Mouse (Mus musculus): Measurements from ENCODE around the gene Rad51.

Rad51 gene

DNA sequence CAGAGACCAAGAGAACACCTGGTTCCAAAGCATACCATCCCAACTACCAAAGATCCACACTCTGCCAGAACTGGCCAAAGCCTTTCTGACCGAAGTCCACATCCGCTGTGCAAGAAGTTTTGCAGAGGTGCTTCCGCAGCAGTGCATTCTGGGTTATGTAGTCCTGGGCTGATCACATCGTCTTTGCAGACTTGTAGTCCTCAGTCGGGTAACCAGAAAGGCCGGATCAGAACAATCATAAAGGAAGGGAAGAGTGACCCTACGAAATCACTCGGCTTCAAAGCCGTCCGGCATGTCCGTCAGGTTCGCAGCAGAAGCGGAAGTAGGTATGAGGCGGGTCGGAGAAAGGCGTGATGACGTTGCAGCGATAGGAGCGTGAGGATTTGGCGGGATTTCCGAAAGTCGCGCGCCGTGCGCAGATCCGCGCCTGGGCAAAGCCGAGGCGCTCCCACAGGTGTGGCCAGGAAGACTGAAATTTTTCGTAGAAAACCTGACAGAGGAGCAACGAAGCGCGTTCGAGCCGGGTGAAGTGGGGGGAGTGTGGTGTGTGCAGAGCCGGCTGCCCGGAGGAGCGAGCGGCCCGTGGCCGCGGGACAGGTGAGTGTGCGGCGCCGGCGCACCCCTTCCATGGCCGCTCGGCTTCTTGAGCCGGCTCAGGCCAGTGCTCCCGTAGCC, at the start of gene Rad51:
TSS of gene Rad51 (plus strand) at position 356 of the 675 bp plus-strand sequence.
- DNase-seq: peak; percentile 86

DNA sequence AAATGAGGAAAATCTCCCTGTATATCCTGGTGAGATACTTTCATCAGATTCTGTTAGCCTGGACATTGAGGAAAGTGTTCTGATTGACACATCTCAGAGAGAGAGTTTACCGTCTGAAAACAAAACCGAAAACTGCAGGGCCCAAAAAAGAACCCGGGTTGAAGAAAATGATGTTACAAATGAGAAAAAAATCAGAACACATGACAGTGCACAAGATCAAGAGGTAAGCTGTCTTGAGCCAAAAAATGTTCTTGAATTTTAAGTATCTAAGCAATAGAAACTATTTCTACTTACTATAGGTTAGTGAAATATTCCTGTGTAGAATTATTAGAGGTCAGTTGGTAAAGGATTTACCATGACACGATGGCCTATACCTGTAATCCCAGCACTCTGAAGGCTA, 40.2 kb upstream of the Rad51 start:
- no peak for DNase-seq

DNA sequence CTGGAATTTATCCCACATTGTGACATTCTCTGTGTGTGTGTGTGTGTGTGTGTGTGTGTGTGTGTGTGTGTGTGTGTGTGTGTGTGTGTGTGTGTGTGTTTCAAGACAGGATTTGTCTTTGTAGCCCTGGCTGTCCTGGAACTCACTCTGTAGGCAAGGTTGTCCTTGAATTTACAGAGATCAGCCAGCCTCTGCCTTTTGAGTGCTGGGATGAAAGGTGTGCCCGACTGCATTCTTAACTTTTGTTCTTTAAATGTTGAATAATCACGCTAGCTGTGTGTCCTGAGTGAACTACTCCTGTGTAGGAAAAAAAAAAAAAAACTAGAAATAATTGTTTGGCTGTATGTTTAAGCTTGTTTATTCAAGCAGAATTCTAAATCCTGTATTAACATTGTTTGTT, 26.4 kb upstream of the Rad51 start:
- DNase-seq: no peak

DNA sequence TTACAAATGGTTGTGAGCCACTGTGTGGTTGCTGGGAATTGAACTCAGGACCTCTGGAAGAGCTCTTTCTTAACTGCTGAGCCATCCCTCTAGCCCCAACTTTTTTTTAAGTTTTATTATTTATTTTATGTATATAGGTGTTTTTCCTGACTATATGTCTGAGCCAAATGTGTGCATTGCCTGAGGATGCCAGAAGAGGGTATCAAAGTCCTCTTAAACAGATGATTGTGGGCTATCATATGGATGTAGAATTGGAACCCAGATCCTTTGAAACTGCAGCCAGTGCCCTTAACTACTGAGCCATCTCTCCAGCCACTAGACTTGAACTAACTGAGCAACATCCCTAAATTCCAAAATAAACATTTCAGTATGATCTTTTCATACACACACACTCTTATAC, 11.0 kb upstream of the Rad51 start:
- no peak for DNase-seq

DNA sequence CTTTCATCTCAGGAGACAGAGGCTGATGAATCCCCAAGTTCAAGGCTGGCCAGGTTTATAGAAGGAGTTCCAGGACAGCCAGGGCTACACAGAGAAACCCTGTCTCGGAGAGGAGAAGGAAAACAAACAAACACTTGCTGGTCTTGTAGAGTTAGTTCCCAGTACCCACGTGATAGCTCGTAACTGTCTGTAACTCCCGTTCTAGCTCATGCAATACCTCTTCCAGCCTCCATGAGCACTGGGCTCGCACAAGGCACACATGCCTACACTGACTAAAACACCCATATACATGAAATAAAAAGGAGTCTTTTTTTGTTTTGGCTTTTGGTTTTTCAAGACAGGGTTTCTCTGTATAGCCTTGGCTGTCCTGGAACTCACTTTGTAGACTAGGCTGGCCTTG, 6.0 kb upstream of the Rad51 start:
- DNase-seq: no peak

DNA sequence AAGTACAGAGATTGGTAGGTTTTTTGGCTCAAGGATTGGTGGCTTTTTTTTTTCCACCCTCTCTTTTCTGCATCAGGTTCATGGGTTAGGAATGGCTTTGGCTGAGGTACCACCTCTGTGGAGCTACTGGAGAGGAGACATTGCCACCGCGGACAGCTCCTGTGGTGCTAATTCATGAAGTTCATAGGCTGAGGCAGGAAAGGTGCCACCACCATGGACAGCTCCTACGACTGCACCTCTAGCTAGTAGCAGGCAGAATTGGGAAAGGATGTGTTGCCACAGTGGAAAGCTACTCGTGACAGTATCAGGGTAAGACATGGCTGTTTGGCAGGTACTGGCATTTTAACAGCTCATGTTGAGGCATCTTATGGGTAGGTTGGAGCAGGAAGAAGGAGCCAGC, 4.0 kb upstream of the Rad51 start:
- DNase-seq: peak; percentile 68

DNA sequence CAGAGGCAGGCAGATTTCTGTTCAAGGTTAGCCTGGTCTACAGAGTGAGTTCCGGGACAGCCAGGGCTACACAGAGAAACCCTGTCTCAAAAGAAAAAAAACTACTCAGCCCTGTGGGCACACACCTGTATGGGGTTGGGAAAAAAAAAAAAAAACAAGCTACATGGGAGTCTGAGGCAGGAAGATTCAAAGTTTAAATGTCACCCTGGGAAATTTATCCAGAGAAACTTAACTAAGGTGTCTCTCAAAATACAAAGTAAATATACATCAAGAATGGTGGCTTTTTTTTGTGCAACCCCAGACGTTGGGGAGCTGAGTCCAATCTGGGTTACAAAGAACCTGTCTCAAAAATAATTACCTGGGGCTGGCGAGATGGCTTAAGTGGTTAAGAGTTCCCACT, 1.5 kb upstream of the Rad51 start:
- DNase-seq: no peak

DNA sequence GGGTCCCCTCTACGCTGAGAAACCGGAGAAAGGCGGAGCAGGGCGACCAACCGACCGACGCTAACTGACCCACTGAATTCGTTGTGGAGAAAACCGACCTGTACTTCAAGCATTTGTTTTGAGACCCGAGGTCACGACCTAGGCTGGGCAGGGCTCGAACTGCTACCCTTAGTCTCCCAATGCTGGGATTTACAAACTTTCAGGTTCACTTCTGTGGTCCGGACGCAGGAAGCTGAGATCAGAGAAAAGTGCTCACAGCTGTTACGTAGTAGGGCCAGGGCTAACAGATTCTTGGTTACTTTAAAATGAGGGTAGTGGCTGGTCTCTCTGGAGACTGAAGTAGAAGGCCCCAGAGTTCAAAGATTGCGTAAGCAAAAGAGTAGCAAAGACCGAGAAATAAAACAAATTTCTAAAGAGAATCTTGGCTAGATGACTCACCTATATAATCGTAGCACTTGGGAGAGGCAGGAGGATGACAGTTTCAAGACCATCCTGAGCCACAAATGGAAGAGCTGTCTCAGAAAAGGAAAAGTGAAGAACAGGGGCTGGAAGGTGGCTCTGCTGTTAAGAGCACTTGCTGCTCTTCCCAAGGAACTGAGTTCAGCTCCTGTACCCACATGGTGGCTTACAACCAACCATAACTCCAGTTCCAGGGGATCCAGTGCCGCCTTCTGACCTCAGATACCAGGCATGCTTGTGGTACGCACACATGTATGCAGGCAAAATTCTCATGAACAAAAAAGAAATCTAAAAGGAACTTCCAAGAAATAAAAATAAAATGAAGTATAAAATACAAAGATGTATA, 730 bp downstream of the Rad51 start:
- DNase-seq: peak; percentile 14

DNA sequence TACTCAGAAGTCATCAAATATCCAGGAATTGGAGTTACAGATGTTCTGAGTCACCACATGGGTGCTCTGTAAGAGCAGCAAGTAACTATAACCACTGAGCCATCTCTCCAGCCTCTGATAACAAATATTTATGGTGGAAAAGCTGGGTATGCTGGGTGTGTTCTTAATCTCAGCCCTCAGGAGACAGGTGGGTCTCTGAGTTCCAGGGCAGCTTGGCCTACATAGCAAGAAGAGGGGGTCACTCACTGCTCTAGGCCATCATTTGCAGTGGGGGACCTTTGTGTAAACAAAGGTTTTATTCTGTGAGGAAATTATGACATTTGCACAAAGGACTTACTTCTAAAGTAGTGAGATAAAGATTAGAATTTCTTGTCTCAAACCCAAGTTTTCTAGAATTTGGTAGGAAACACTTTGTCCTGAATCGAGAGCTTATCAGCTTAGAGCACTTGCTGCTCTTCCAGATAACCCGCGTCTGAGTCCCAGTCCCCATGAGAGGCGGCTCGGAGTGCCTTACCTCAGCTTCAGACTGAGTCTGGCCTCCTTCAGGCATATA, 23.8 kb downstream of the Rad51 start:
- DNase-seq: peak; percentile 83

DNA sequence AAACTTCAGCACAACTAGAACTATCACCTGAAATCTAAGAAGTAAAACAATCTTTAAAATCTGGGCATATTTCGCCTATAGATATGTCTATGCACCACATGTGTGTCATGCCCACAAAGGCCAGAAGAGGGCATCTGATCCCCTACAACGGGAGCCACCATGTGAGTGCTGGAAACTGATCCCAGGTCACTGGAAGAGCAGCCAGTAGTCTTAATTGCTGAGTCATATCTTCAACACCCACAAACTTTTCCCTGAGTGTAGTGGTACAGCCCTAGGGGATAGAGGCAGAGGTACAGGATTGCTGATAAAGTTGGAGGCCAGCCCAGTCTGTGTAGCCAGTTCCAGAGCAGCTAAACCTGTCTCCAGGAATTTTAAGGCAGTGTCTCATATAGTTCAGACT, 32.6 kb downstream of the Rad51 start:
- peak; percentile 42 for DNase-seq

DNA sequence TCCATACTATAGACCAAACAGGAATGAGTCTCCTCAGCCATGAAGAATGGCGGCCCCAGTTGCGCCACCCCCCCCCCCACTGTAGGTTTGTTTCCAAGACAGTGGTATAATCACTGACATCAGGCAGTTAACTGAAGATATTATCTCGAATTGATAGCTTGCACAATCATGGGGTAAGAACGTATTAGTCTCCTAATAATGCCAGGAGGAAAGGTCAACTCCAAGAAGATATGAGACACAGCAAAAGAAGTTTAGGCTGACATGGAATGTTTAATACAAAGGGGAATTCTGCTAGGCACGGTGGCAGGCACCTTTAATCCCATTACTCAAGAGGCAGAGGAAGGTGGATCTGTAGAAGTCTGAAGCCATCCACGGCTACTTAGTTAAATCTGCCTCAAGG, 33.8 kb downstream of the Rad51 start:
- no peak for DNase-seq

DNA sequence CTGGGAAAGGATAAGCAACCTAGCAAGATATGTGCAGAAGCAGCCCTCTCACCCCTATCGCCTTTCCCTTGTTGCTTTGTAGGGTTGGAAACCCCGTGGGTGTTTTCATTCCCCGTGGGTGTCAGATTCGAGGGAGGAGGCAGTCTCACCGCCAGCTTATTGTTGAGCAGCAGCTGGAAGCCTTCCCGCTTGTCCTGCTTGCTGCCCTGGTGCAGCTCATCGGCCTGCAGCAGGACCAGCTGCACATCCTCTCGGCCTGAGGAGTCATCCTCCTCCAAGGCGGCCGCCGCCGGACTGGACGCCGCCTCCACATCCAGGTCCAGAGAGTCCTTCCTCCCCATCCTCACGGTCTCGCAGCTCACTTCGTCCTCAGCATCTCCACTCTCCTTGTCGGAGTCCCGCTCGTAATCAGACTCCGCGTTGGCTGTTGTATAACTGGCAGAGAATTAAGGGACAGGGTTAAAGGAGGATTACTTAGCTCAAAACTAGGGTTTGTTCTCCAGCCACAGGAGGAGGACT, 34.6 kb downstream of the Rad51 start:
- DNase-seq: no peak

DNA sequence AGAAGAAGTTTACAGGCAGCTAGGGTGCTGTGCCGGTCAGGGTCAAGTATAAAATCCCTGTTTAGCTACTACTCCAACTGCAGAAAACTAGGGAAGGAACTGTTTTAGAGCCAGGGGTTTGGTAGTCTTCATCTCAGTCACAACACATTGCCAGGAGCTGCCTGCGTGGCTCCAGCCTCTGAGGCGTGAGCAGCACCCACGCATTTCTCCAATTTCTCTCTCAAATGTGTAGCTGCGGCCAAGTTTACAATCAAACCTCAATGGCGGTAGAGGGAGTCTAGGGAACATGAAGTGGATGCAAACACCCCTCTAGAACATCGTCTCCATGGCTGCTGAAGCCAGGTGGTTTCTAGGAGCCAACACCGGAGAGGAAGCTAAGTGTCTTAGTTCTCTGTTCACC, 35.2 kb downstream of the Rad51 start:
- no peak for DNase-seq

DNA sequence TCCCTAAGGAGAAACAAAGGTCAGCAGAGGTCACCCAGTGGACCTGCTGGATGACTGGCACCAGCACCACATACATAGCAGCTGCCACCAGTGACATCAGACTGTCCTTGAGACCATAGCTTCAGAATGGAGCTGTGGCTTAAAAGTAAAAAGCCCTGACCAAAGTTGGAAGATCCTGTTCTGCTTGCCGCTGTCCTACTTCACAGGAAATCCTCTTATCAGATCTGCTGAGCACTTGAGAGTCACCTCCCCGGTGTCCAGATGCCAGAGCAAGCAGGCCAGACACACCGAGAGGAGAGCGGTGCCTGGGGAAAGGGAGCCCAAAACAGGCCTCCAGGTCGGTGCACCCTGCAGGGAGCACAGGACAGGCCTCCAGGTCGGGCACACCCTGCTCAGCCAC, 39.7 kb downstream of the Rad51 start:
- DNase-seq: no peak

DNA sequence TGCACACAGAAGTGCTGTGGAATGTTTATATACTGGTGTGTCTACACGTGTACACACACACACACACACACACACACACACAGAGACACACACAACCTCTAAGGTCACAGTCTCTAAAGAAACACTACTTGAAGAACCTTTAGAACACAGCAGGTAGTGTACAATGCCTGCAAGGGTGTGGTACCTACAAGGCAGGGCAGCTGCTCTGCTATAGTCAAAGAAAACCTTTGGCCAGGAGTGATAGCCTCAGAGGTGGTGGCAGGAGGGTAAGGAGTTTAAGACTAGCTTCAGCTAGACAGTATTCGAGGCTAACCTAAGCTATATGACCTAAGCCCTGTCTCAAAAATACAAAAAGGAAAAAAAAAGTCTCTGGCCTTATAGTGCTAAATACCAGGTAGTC, 42.1 kb downstream of the Rad51 start:
- DNase-seq: peak; percentile 55

DNA sequence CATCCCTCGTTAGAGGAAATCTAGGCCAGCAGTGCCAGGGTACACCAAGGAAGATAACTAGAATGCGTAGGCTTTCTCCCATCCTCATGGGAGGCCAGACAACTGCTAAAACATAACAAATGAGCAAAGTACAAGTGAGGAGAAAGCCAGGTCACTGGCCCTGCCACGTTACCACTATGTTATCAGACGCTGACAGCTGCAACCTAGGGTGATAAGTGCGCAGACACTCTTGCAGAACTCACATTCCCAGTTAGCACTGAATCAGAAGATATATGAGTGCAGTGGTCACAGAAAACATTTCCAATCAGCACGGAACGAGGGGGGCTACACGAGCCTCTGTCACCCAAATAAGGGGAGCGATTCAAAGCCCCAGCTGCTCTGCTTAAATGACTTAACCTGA, 42.8 kb downstream of the Rad51 start:
- peak; percentile 88 for DNase-seq

DNA sequence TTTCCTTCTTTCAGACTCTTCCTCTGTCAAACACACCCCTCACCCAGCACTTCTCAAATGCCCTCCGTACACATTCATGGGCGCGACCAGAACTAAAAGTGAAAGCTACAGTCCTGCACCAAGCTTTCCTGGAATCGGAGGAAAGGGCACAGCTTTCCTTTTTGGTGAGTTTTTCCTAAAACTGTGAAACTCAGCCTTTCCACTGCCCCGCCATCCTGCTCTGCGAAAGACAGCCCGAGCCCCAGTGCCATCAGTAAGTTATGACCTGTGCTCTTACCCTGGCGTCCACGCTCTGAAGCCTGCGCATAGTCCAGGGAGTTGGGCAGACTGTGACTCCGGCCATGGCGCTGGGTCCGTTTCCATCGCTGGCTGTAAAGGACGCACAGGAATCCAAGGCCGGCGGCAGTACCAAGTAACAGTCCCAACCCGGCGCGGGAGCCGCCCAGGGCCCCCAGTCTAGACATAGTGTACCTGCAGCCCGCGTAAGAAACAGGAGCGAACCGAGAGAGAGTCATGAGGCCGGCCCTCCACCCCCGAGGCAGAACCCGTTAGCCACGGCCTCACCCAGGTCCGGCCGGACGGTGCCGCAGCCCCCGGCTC, 43.6 kb downstream of the Rad51 start:
- peak; percentile 62 for DNase-seq

DNA sequence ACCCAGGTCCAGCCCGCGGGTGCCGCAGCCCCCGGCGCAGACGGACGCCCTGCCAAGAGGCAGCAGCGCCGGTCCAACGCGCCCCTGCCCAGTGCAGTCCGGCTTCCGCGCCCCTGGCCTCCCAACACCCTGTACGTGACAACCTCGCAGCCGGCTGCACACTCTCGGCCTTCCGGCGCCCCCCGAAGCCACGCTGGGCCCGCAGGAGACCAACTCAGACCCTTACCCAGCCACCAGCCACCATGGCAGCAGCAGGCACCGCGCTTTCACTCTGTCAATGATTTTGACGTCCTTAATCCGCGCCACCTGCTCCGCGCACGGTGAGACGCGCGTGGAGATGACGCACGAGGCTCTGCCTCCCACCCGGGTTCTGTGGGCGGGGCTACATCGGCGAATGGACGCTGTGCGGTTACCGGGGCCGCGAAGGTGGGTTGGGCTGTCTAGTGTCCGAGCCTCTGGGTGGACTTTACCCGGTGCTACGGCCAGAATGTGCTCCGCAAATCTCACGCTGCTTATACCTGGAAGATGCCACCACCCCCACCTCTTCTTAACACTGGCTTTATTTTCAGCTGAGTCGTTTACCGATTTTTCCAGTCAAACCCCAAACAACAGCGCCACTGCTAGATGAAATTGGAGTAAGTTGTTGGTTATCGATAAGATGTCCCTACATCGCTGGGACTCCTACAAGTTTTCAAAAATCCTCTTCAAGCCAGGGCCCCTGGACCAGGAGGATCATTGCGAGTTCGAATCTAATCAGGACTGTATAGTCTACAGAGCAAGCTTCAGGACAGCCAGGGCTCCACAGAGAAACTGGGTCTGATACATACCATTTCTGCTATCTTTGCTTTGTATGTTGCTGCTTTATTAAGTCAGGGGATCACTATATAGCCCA, 44.3 kb downstream of the Rad51 start, which contains the start of gene Rmdn3:
TSS of gene Rmdn3 (minus strand) at position 354 of the 892 bp plus-strand sequence.
- DNase-seq: peak; percentile 96

DNA sequence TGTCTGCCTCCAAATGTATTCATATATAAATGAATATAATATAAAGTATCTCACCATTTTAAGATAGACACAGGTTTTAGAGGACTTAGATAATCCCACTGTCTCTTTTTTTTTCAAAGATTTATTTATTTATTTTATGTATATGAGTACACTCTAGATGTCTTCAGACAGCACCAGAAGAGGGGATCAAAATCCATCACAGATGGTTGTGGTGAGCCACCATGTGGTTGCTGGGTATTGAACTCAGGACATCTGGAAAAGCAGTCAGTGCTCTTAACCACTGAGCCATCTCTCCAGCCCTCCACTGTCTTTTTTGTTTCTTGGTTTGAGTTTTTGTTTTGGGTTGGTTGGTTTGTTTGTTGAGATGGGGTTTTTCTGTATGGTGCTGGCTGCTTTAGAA, 45.2 kb downstream of the Rad51 start:
- no peak for DNase-seq

DNA sequence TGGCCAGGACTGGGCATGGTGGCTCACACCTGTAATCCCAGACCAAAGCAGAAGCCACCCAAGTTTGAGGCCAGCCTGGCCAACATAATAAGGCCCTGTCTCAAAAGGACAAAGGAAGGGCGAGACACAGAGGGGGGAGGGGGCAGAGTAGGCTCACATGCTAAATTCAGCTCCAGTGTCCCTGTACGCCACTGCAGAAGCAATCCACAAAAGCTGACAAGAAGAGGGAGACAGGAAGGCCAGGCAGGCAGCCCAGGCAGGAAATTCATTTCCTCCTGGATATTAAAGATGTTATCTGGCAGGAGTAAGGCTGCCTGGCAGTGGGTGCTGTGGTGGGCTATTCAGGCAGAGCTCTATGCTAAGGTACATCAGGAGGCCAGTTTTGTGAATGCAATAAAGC, 48.7 kb downstream of the Rad51 start:
- no peak for DNase-seq

DNA sequence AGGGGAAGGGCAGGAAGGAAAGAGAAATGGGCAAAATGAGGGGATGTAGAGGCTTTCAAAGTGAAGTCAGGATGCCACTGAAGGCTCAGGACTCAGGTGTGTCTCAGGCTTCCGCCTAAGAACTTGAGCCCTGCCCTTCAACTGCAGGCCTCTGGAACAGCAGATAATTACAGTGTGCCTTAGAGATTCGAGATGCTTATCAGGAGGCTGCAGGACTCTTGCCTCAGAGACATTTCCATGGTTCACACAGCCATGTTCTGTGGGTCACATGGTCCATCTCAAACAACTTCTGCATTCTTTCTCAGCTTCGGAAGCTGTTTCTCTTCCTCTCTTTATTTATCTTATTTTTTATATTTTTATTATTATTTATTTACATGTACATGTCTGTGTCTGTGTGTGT, 50.5 kb downstream of the Rad51 start:
- no peak for DNase-seq

DNA sequence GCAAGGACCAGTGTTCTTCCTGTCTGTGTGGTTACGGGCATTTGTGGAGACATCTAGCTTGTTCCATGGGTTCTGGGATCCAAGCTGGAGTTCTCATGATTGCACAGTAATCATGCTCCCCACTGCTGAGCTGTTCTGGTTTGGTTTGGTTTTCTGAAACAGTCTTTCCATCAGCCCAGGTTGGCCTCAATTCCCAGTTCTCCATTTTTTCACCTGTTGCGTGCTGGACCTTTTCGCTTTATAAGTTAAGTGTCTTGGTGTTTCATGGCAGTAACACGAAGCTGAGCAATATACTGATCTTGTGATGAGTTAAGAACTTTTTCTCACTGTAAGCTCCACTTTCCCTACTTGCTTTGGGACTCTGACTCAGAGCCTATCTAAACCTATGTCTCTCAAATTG, 51.4 kb downstream of the Rad51 start:
- DNase-seq: no peak
